Mouse (Mus musculus) lung, postnatal 10 days (tissue): ENCODE measurements at regions not wholly inside any gene's neighbourhood (a gene's known extent, or its start where the extent isn't known, plus 50 kb on each side); places are given as distances from the start of the nearest gene placed in this dataset.

ENCODE experiments used
- DNase-seq: peaks from one replicate; pipeline ENCODE4 v3.0.0; 2021

DNA sequence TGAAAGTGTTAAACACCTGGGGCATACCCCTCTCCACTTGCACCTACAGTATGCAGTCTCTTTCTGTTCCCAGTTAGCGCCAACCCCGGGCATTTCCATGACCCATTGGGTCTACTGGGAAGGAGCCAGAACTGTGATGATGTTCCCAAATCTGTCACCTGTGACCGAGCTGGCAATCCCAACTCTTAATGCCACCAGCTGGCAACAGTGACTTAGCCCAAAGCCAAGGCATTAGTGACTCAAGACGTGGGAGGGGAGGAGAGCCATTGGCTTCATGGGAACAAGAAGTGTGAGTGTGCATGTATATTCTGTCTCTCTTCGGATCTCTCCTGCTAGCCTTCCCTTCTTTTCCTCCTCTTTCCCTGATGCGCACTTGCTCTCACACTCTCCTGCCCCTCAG lies 178.9 kb upstream of the Cadm1 start:
- no peak for DNase-seq

DNA sequence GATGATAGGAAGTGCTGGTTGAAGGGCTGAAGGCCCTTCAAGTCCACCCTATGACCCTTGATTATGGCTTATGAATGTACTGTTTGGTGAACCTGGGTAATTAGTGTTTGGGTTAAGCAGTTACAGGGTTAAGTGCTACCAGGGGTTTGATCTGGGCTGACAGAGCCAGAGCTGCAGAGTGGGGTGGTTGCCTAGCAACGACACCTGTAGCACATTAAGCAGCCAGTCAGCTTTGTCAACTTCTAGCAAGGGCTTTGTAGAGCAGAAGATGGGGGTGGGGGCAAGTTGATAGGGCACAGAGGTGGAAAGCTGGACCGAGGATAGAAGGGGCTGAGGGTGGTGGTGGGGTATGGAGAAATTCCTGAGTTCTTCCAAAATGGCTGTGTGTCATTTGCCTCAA lies 177.0 kb upstream of the Cadm1 start:
- DNase-seq, result no peak

- no peak for DNase-seq
These were observed 176.0 kb upstream of the Cadm1 start for GRCm38 (mm10) chr9:47353972-47354371.

GRCm38 (mm10) chr9:47354423-47354822 lies 175.6 kb upstream of the Cadm1 start:
- no peak for DNase-seq

GRCm38 (mm10) chr9:47354866-47355265 lies 175.1 kb upstream of the Cadm1 start:
- DNase-seq, result peak; percentile 47

GRCm38 (mm10) chr9:47357756-47358399 lies 172.1 kb upstream of the Cadm1 start:
- peak; percentile 61 for DNase-seq

DNA sequence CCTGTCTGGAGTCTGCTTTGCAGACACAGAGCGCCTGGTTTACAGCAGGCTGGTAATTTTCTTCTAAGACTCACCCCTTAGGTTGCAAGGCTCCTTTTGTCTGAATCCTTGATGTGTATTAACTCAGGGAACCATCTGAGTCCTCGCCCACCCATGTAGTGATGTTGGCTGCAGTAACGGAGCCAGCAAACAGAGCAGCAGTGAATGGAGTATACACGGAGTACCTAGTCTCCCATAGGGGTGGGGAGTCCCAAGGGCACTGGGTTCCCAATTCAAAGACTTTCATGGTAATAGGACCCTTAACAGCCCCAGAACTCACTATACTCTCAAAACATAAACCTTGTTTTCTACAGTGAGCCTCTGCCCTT lies 171.6 kb upstream of the Cadm1 start:
- DNase-seq, result no peak

- DNase-seq, result no peak
These were observed 166.9 kb upstream of the Cadm1 start for GRCm38 (mm10) chr9:47363086-47363485.

- DNase-seq, result no peak
These were observed 165.2 kb upstream of the Cadm1 start for GRCm38 (mm10) chr9:47364762-47365161.

DNA sequence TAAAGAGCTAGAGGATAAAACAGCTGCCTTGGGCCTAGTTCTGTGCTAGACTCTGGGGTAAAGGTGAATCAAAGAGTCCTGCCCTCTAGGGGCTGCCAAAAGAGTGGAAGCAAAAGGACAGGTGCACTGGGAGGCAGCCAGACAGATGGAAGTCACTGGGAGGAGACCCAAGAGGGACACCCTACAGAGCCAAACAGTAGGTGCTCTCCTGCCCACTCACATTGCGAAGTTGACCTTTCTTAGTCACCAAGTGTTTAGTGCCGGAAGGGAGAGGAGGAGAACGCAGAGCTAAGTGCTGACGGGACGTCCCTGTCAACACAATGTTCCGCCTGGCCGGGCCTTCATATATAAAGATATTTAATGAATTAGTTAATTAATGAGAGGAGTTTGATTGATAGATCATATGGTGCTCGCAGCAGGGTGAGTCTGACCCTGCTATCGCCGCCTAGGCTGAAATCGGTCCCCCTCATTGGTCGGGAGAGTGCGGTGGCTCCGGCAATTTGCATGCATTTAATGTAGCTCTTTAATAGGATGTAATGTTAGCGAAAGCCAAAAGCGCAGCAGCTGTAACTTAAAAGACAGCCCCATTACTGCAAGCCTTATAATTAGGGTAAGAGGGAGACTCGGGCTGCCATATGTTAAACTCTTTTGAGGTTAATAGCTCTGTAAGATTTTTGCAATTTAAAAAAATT lies 162.6 kb upstream of the Cadm1 start:
- no peak for DNase-seq

DNA sequence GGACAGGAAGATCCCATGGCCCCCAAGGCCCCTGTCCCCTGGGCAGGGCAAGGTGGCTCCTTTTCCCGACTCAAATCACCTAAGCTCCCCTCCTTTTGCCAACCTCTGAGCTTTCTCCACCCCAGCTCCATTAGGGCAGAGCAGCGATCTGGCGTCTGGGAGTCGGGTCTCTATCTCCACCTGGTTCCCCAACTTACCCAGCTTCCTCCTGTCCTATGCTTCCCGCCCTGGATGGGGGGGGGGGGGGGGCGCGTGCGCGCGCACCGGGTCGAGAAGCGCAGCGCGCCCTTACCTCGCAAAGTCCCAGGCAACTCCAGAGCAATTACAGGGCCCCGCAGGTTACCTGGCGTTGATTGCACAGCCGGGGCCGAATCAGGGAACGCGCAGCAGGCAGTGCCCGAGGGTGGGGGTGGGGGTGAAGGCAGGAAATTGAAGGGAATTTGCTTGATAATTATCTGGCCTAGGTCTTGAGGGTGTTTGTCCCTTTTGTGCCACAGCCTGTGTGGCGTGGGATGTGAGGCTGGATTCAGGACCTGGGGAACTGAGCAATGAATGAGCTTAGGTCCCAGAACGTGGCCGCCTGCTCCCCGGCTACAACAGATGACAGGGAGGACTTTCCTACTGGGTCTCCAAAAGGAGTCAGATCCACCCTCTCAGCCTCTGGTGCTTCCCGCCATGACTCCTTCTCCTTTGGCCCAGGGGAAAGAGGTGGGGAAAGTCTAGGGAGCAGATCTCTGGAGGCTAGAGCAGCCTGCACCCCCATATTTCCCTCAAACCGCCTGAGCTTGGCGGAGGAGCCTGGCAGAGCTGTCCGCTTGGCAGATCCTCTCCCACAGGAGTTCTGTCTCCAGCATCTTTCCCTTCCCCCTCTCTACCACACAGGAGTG lies 161.7 kb upstream of the Cadm1 start:
- no peak for DNase-seq

DNA sequence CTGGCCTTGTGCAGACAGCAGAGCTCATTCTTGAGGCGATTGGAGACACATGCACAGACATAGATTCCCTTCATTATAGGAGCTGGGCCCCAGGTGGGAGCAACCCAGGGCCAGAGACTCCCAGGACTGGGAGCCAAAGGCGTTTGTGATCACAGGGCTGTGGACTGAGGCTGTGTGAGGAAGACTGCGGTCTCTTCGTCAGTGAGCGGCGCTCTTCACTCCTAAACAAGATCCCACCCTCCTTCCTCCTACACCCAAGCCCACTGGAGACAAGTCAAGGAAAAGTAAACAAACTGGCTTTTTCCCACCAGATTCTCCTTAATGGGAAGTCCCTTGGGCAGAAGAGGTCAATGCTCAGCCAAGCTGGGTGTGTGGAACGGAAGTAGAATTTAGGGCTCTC lies 157.7 kb upstream of the Cadm1 start:
- DNase-seq, result peak; percentile 33

GRCm38 (mm10) chr9:47374086-47374485 lies 155.9 kb upstream of the Cadm1 start:
- DNase-seq, result no peak

- no peak for DNase-seq
These were observed 153.3 kb upstream of the Cadm1 start for GRCm38 (mm10) chr9:47376645-47377044.

GRCm38 (mm10) chr9:47378541-47378940 lies 151.4 kb upstream of the Cadm1 start:
- no peak for DNase-seq

DNA sequence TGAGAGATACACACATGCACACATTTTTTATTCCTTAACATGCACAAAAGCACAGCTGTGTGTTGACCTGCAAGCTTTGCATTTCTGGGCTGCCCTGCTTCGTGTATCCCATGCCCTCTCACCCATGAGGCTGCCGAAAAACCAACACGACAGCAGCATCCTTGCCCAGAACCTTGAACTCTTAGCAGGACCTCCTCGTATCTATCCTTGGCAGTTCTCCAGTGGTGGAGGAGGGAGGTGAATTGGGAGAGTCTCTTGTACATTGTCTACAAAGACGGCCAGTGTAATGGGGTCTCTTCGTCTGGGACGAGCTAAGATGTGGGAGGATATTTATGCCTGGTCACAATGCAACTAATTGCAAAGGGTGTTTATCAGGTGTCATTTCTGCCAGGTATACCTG lies 149.6 kb upstream of the Cadm1 start:
- DNase-seq, result no peak

GRCm38 (mm10) chr9:47384185-47384854 lies 145.7 kb upstream of the Cadm1 start:
- peak; percentile 27 for DNase-seq

GRCm38 (mm10) chr9:47386646-47387045 lies 143.3 kb upstream of the Cadm1 start:
- no peak for DNase-seq

GRCm38 (mm10) chr9:47387221-47387620 lies 142.8 kb upstream of the Cadm1 start:
- peak; percentile 14 for DNase-seq

DNA sequence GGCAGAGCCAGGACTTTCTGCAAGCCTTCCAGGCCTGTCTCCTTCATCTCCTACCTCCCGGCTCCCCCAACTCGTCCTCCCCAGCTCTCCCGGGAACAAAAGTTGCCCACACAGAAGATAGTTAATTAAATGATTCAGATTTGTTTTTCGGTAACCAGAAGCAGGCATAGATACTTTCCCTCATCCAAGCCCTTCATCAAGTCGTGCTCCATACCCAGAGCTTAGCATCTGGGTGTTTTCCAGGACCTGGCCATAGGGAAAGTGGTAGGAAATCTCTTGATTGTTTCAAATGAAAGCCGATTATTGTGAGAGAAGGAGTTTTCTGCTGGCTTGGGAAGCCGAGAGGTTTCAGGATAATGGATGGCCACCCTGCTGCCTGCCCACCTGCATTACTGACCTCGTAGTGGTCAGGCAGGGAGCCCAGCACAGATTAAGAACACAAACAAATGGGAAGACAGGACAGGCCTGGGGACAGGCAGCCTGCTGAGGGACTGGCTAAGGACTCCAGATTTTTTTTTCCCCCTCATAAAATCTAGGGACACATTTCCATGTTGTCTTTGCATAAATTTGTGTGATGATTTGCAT lies 142.2 kb upstream of the Cadm1 start:
- no peak for DNase-seq

DNA sequence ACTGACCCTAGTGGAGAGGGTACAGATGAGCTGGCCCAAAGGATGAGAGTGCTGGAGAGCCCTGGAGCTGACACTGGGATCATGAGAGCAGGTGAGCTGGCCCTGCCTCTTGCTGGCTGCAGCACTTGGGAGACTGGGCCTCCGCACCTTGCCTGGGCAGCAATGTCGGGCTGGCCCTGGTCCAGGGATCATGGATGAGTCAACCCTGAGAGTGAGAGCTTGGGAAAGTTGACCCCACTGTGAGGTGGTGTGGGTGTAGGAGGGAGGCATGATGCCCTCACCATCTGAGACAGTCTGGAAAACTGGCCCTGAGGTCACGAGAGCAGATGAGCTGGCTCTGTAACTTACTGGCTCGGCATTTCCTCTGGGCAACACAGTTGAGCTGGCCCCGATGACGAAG lies 140.1 kb upstream of the Cadm1 start:
- DNase-seq, result no peak

GRCm38 (mm10) chr9:47391669-47392068 lies 138.3 kb upstream of the Cadm1 start:
- DNase-seq, result no peak

DNA sequence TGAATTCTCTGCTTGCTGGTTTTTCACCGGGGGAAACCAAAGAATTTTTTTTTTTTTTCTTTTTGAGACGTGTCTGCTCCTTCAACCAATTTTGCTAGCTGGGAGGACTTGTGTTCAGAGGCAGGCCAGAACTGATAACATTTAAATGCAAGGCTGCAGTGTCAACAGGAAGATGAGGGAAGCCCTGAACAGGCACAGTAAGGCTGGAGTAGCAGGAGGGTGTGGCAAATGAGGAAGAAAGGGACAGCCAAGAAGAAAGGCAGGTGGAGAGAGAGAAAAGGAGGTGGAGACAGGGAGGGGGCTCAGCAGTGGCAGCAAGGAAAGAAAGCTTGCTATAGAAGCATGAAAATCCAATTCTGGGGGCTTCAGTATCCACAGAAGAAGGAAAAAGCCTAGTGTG lies 130.4 kb upstream of the Cadm1 start:
- no peak for DNase-seq
